Mouse (Mus musculus) activated CD4-positive, CD25-positive, alpha-beta regulatory T cell, adult 4 months (primary cell): ENCODE data around the gene Bivm. TPM values are rescaled to one million over a fixed set of nuclear protein-coding genes. Genes with fewer than 3 reads are reported as not detected.
A peak's percentile ranks its signal among the peaks of the same experiment; 100 is the strongest.

Source experiments
- ATAC-seq: one replicate; pipeline ENCODE4 v1.8.0; 2017
- polyA plus RNA-seq, 2 experiments: library from polyadenylated mRNA; unstranded; fragments of 100-300 nt; shearing (Covaris generic); gene quantifications; one replicate each; pipeline ENCODE4 v1.2.1; 2017

The Bivm gene
- 1 to 10 TPM; 9.0 TPM for polyA plus RNA-seq

GRCm38 (mm10) chr1:44118239-44119054, at the start of gene Bivm, which contains the start of gene Kdelc1:
Gene Bivm, plus strand, starts transcription at chr1:44118957.
Gene Kdelc1, minus strand, starts transcription at chr1:44118808.
- peak; percentile 83 for ATAC-seq

GRCm38 (mm10) chr1:44101448-44102225, 17.1 kb upstream of the Bivm start:
- peak; percentile 67 for ATAC-seq

- ATAC-seq: peak; percentile 90
Measured at GRCm38 (mm10) chr1:44102259-44102717, 16.5 kb upstream of the Bivm start, which contains the start of gene Tex30. Gene Tex30, minus strand, starts transcription at chr1:44102441.

- ATAC-seq: no peak
Measured at GRCm38 (mm10) chr1:44102939-44103338, 15.8 kb upstream of the Bivm start.

- no peak for ATAC-seq
Measured at GRCm38 (mm10) chr1:44117571-44117970, 1.2 kb upstream of the Bivm start.

GRCm38 (mm10) chr1:44119201-44120073, 680 bp downstream of the Bivm start:
- ATAC-seq: peak; percentile 22

- ATAC-seq: no peak
Measured at GRCm38 (mm10) chr1:44120074-44120406, 1.3 kb downstream of the Bivm start.

GRCm38 (mm10) chr1:44122256-44122655, 3.5 kb downstream of the Bivm start:
- peak; percentile 70 for ATAC-seq

GRCm38 (mm10) chr1:44125590-44125989, 6.8 kb downstream of the Bivm start:
- no peak for ATAC-seq

- ATAC-seq: no peak
Measured at GRCm38 (mm10) chr1:44129929-44130581, 11.3 kb downstream of the Bivm start.

- no peak for ATAC-seq
Measured at GRCm38 (mm10) chr1:44140232-44140631, 21.5 kb downstream of the Bivm start.

- no peak for ATAC-seq
Measured at GRCm38 (mm10) chr1:44142747-44143146, 24.0 kb downstream of the Bivm start.

GRCm38 (mm10) chr1:44147563-44148381, 29.0 kb downstream of the Bivm start, which contains the start of gene Ercc5:
Gene Ercc5, plus strand, starts transcription at chr1:44147744.
- peak; percentile 98 for ATAC-seq

GRCm38 (mm10) chr1:44148706-44149105, 29.9 kb downstream of the Bivm start:
- ATAC-seq: no peak

GRCm38 (mm10) chr1:44155287-44155686, 36.5 kb downstream of the Bivm start:
- ATAC-seq: no peak

GRCm38 (mm10) chr1:44158317-44158716, 39.6 kb downstream of the Bivm start:
- no peak for ATAC-seq

GRCm38 (mm10) chr1:44161818-44162217, 43.1 kb downstream of the Bivm start:
- no peak for ATAC-seq

- no peak for ATAC-seq
Measured at GRCm38 (mm10) chr1:44162389-44162788, 43.6 kb downstream of the Bivm start.

- ATAC-seq: no peak
Measured at GRCm38 (mm10) chr1:44167859-44168383, 49.2 kb downstream of the Bivm start.

GRCm38 (mm10) chr1:44172656-44173055, 53.9 kb downstream of the Bivm start:
- ATAC-seq: no peak

GRCm38 (mm10) chr1:44173903-44174302, 55.1 kb downstream of the Bivm start:
- no peak for ATAC-seq
